Mouse (Mus musculus) hindbrain, embryonic 13.5 days (tissue): Measurements from ENCODE around the gene Brsk1. TPM values are rescaled to one million over a fixed set of nuclear protein-coding genes. Genes with fewer than 3 reads are reported as not detected.

ENCODE experiments used
- polyA plus RNA-seq: library from polyadenylated mRNA; unstranded; fragments of >200 nt; fragmentation: Nextera tagmentation; extraction: Ambion mirVana; gene quantifications from 2 replicates; pipeline ENCODE4 v1.2.1, GENCODE M21; 2015

Brsk1 gene
- polyA plus RNA-seq, 1 experiment from 2014 or later: 7.2 TPM

Other genes starting within 250 kb of the Brsk1 start
- 37.2 and 37.7 TPM in 2 replicates for gene Rdh13, start 245.0 kb upstream of the Brsk1 start, polyA plus RNA-seq
- 9.3 and 10.6 TPM in 2 replicates for gene Eps8l1, start 229.9 kb upstream of the Brsk1 start, polyA plus RNA-seq
- gene Ppp1r12c, start 188.9 kb upstream of the Brsk1 start, polyA plus RNA-seq: 39.6 and 49.7 TPM in 2 replicates
- 7.4 and 7.5 TPM in 2 replicates for gene Tnnt1, start 174.2 kb upstream of the Brsk1 start, polyA plus RNA-seq
- gene Tnni3, start 166.4 kb upstream of the Brsk1 start, polyA plus RNA-seq: 3.8 and 3.9 TPM in 2 replicates
- 2.0 and 2.8 TPM in 2 replicates for gene Dnaaf3, start 158.2 kb upstream of the Brsk1 start, polyA plus RNA-seq
- gene Syt5, start 143.1 kb upstream of the Brsk1 start, polyA plus RNA-seq: 78.7 and 82.6 TPM in 2 replicates
- gene Ptprh, start 86.6 kb upstream of the Brsk1 start, polyA plus RNA-seq: 0.71 and 0.97 TPM in 2 replicates
- gene Tmem86b, start 59.2 kb upstream of the Brsk1 start, polyA plus RNA-seq: 3.5 and 3.8 TPM in 2 replicates
- 9.7 and 12.4 TPM in 2 replicates for gene Ppp6r1, start 31.6 kb upstream of the Brsk1 start, polyA plus RNA-seq
- 128 and 137 TPM in 2 replicates for gene Hspbp1, start 5.5 kb upstream of the Brsk1 start, polyA plus RNA-seq
- gene Tmem150b, start 34.6 kb downstream of the Brsk1 start, polyA plus RNA-seq: 0.12 and 0.19 TPM in 2 replicates
- 79.4 and 86.8 TPM in 2 replicates for gene Kmt5c, start 49.5 kb downstream of the Brsk1 start, polyA plus RNA-seq
- 16.4 and 21.1 TPM in 2 replicates for gene Cox6b2, start 62.5 kb downstream of the Brsk1 start, polyA plus RNA-seq
- not detected in 2 replicates for gene Fam71e2, start 80.7 kb downstream of the Brsk1 start, polyA plus RNA-seq
- gene Il11, start 92.3 kb downstream of the Brsk1 start, polyA plus RNA-seq: 0.38 and 0.56 TPM in 2 replicates
- not detected in 2 replicates for gene Tmem190, start 92.3 kb downstream of the Brsk1 start, polyA plus RNA-seq
- 2.5 and 3.5 TPM in 2 replicates for gene Tmem238, start 99.1 kb downstream of the Brsk1 start, polyA plus RNA-seq
- 239 and 250 TPM in 2 replicates for gene Rpl28, start 102.3 kb downstream of the Brsk1 start, polyA plus RNA-seq
- 252 and 267 TPM in 2 replicates for gene Ube2s, start 122.0 kb downstream of the Brsk1 start, polyA plus RNA-seq
- 10.9 and 11.6 TPM in 2 replicates for gene Shisa7, start 154.1 kb downstream of the Brsk1 start, polyA plus RNA-seq
- 3.9 and 4.9 TPM in 2 replicates for gene Isoc2b, start 179.7 kb downstream of the Brsk1 start, polyA plus RNA-seq
- gene Isoc2a, start 186.5 kb downstream of the Brsk1 start, polyA plus RNA-seq: 0.75 and 0.78 TPM in 2 replicates
- 0.26 and 0.45 TPM in 2 replicates for gene Gm36210, start 215.9 kb downstream of the Brsk1 start, polyA plus RNA-seq
- gene Zfp628, start 224.6 kb downstream of the Brsk1 start, polyA plus RNA-seq: 3.6 and 4.9 TPM in 2 replicates
- 25.4 and 27.7 TPM in 2 replicates for gene Nat14, start 231.4 kb downstream of the Brsk1 start, polyA plus RNA-seq
- 0.73 and 1.3 TPM in 2 replicates for gene Ssc5d, start 235.2 kb downstream of the Brsk1 start, polyA plus RNA-seq